Mouse (Mus musculus) neural tube, embryonic 14.5 days (tissue): ENCODE results near the gene Ch25h. TPM values are rescaled to one million over a fixed set of nuclear protein-coding genes. Genes with fewer than 3 reads are reported as not detected.

Source experiments
- ATAC-seq: fragments of 200-750 bp; cut with Nextera tagmentation; 2 replicates; pipeline ENCODE4 v1.8.0; 2017; ENCODE audit warnings: low read depth, mild to moderate bottlenecking, moderate TSS enrichment, moderate library complexity
- H3K27ac ChIP-seq: fragments of 300-500 bp; sonication (generic); 2 replicates; pipeline ENCODE4 v1.5.1; 2014; ENCODE audit warnings: low read depth, mild to moderate bottlenecking, control low read depth, low read length, moderate library complexity, mixed read lengths
- H3K27me3 ChIP-seq: fragments of 300-500 bp; sonication (generic); 2 replicates; pipeline ENCODE4 v1.6.1; 2014; ENCODE audit warnings: low read length; ENCODE audit not compliant: control insufficient read depth, insufficient read depth
- H3K36me3 ChIP-seq: fragments of 300-500 bp; sonication (generic); 2 replicates; pipeline ENCODE4 v1.6.1; 2014; ENCODE audit warnings: low read length, mixed read lengths; ENCODE audit not compliant: control insufficient read depth, insufficient read depth
- H3K4me1 ChIP-seq: fragments of 300-500 bp; sonication (generic); 2 replicates; pipeline ENCODE4 v1.6.1; 2014; ENCODE audit warnings: low read length; ENCODE audit not compliant: control insufficient read depth, insufficient read depth
- H3K4me2 ChIP-seq: fragments of 300-500 bp; sonication (generic); 2 replicates; pipeline ENCODE4 v1.6.1; 2014; ENCODE audit warnings: mild to moderate bottlenecking, low read depth, low read length, control low read depth
- H3K4me3 ChIP-seq: fragments of 300-500 bp; sonication (generic); 2 replicates; pipeline ENCODE4 v1.5.1; 2014; ENCODE audit warnings: low read depth, low read length, control low read depth, mixed read lengths
- H3K9ac ChIP-seq: fragments of 300-500 bp; sonication (generic); replicated peaks from 2 replicates; pipeline ENCODE4 v1.6.1; 2014; ENCODE audit warnings: low read depth, mild to moderate bottlenecking, control low read depth, low read length, mixed read lengths
- H3K9me3 ChIP-seq: fragments of 300-500 bp; sonication (generic); 2 replicates; pipeline ENCODE4 v1.6.1; 2016; ENCODE audit warnings: low read length; ENCODE audit not compliant: control insufficient read depth
- WGBS: fragments of 180-500 bp; shearing (Covaris S2); extraction: QIAGEN DNeasy Blood & Tissue Kit; methylation state at CpG from one replicate; pipeline ENCODE4 v1.1.7; 2014; 5-methylcytosine and 5-hydroxymethylcytosine counted together
- polyA plus RNA-seq: library from polyadenylated mRNA; unstranded; fragments of >200 nt; fragmentation: Nextera tagmentation; extraction: Ambion mirVana; gene quantifications from 2 replicates; pipeline ENCODE4 v1.2.1, GENCODE M21; 2014

Gene Ch25h
- polyA plus RNA-seq, 1 experiment from 2014 or later: 0.56 TPM

DNA sequence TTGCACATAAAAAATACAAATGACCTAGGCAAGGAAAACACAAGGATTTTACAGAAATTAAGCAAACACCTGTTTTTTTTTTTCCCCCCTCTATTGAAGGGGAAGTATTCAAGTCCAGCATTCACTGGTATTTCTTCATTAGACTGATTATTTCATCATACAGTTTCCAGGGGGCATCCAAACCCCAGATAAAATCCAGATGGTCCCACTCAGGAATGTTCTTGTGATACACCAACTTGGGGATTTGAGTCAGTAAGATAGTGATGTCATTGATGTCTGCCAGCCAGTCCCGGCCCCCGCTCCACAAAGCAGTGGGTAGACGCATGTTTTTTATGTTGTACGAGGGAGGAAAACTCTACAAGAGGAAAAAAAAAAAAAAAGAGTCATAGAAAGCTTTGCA, 18.9 kb upstream of the Ch25h start:
- 94% methylated on average over 4 of the region's 4 CpGs for WGBS
- no peak for ATAC-seq
- no peak overlapping the region for H3K4me2 ChIP-seq

DNA sequence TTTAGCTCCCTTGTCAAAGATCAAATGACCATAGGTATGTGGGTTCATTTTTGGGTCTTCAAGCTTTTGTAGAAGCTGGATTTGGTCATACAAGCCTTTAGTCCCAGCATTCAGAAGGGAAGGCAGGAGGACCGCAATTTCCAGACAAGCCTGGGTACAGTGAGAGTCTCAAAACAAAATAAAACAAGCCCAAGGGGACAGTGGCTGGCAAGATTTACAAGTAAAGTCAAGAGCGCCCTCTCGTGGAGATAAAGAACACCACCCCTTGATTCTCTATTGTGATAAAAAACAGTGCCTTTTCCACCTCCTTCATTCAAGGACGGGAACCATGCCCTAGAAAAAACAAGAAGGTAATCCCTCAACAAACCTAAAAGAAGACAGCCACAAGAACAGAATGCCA, 8.6 kb upstream of the Ch25h start:
- Histone ChIP-seq H3K27me3 (no peaks in the 10 kb centered on the region), H3K9me3 (no peaks in the 10 kb centered on the region), H3K4me2 (no peak overlapping the region), H3K9ac (no peak overlapping the region), H3K36me3 (no peaks in the 10 kb centered on the region), H3K4me1 (no peaks in the 10 kb centered on the region), H3K4me3 (no peak overlapping the region), H3K27ac (no peak overlapping the region)
- ATAC-seq: no peak
- WGBS: 20% methylated on average over 4 of the region's 4 CpGs

More for the DNA sequence above, 18.9 kb upstream of the Ch25h start:
- no peak overlapping the region for H3K27ac ChIP-seq
- no peaks in the 10 kb centered on the region for H3K9me3 ChIP-seq
- H3K4me1 ChIP-seq: no peaks in the 10 kb centered on the region
- H3K4me3 ChIP-seq: no peak overlapping the region
- no peaks in the 10 kb centered on the region for H3K36me3 ChIP-seq
- no peak overlapping the region for H3K9ac ChIP-seq
- H3K27me3 ChIP-seq: no peaks in the 10 kb centered on the region

DNA sequence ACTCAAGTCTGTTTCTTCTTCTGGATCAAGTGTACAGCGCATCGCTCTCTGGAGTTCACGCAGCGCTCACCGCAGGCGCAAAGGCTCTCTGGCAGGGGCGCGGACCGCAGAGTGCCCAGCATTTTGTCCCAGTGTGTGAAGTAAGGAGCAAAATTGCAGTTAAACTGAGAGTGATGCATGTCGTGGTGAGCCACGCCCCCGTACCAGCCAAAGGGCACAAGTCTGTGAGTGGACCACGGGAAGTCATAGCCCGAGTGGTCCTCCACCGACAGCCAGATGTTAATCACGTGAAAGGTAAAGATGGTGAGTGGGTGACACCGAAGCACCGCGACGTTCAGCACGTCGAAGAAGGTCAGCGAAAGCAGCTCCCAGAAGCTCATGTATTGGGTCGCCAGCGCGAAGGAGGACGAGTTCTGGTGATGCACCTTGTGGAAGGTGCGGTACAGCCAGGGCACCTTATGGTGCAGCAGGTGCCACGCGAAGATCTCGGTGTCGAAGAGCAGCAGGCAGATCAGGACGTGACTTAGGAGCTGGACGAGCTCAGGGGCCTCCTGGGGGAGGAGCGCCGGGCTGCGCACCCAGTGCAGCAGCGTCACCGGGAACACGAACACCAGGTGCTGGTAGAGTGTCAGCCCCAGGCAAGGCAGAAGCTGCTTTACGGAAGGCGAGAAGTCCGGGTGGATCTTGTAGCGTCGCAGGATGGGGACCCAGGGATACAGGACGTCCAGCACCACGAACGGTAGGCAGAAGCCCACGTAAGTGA, 555 bp downstream of the Ch25h start:
- peak overlapping the region; percentile 49 for H3K4me3 ChIP-seq
- WGBS: 4% methylated on average over 49 of the region's 49 CpGs
- no peaks in the 10 kb centered on the region for H3K9me3 ChIP-seq

DNA sequence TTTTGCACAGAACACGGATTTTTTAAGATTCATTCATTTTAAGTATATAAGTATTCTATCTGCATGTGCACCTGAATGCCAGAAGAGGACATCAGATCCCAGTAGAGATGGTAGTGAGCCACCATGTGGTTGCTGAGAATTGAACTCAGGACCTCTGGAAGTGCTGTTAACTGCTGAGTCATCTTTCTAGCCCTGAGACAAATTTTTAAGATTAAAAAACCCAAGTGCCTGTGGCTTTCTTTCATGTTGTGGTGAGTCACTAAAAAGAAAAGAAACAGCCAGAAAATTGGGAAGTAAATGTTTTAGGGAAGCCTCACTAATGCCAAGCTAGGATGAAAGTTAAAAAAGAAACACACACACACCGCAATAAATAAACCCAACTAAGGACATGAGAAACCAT, 3.3 kb downstream of the Ch25h start:
- Histone ChIP-seq H3K4me1 (peaks cover 8% of the 10 kb centered on the region; the same call in 1 of the 2 replicates), H3K4me3 (no peak overlapping the region), H3K9ac (no peak overlapping the region), H3K36me3 (no peaks in the 10 kb centered on the region), H3K4me2 (no peak overlapping the region), H3K9me3 (no peaks in the 10 kb centered on the region), H3K27me3 (peaks cover 9% of the 10 kb centered on the region), H3K27ac (no peak overlapping the region)
- WGBS: 87% methylated on average over 2 of the region's 2 CpGs
- ATAC-seq: no peak

More for the DNA sequence above, 555 bp downstream of the Ch25h start:
- H3K4me2 ChIP-seq: peak overlapping the region; percentile 98
- H3K9ac ChIP-seq: peak overlapping the region; percentile 41
- H3K4me1 ChIP-seq: peaks cover 8% of the 10 kb centered on the region; the same call in 1 of the 2 replicates
- ATAC-seq: peak; percentile 89
- peaks cover 11% of the 10 kb centered on the region for H3K27me3 ChIP-seq
- H3K27ac ChIP-seq: no peak overlapping the region
- no peaks in the 10 kb centered on the region for H3K36me3 ChIP-seq

DNA sequence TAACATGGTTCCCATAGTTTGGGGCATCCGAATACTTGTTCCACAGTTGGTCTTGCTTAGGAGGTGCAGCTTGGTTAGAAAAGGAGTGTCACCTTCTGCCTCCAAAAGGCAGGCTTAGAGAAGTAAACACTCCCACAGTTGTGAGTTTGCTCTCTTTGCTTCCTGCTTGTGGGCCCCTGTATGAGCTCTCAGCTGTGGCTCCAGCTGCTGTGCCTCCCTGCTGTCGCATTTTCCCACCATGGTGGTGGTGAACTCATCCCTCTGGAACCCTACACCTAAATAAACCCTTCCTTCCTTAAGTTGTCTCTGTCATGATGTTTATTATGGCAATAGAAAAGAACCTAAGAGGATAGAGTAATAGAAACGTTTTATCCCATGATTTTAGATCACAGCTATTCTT, 6.2 kb downstream of the Ch25h start:
- no peak overlapping the region for H3K4me3 ChIP-seq
- no peaks in the 10 kb centered on the region for H3K9me3 ChIP-seq
- no peak for ATAC-seq
- H3K27me3 ChIP-seq: no peaks in the 10 kb centered on the region; the same call in 1 of the 2 replicates
- WGBS: 56% methylated on average over 3 of the region's 3 CpGs
- no peak overlapping the region for H3K9ac ChIP-seq
- no peaks in the 10 kb centered on the region for H3K36me3 ChIP-seq
- H3K27ac ChIP-seq: no peak overlapping the region
- H3K4me2 ChIP-seq: no peak overlapping the region
- H3K4me1 ChIP-seq: no peaks in the 10 kb centered on the region

DNA sequence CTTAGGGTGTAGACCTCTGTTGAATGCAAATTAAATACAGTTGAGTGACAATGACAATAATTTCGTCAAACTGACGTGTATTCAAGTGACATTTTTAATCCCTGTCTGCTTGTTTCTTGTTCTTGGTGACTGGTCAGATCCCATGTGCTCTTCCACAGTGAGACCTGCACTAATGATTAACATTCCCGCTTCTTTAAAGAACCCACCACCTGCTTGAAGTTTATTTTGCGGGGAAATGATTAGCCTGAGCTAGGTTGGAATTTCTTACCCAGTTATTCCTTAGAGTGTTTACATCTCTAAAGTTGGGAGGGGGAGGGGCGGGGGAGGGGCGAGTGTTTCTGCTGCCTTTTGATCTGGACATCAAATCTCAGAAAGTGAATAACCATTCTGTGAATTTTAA, 6.7 kb downstream of the Ch25h start:
- 42% methylated on average over 6 of the region's 6 CpGs for WGBS
- Histone ChIP-seq H3K27me3 (no peaks in the 10 kb centered on the region), H3K4me3 (no peak overlapping the region), H3K4me1 (no peaks in the 10 kb centered on the region), H3K9ac (no peak overlapping the region), H3K4me2 (no peak overlapping the region), H3K9me3 (no peaks in the 10 kb centered on the region), H3K27ac (no peak overlapping the region), H3K36me3 (no peaks in the 10 kb centered on the region)
- no peak for ATAC-seq

DNA sequence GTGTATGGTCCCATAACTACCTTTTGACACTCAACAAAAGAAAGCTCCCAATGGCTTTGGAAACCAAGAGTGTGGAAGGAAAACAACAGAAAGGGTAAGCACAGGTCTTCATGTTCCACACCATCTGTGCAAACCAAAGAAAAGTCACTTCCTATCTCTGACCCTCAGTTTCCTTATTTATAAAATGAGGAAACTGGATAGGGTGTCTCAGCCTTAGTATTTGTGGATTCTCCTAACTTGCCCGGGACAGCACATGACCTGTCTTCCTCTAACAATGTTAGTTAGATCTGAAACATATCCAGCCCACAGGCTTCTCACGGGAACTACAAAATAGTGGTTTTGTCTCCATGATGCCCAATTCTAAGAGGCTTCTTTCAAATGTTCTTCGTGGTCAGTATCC, 10.5 kb downstream of the Ch25h start:
- no peak overlapping the region for H3K4me2 ChIP-seq
- no peaks in the 10 kb centered on the region for H3K9me3 ChIP-seq
- WGBS: 84% methylated on average over 3 of the region's 3 CpGs
- ATAC-seq: no peak
- H3K27ac ChIP-seq: no peak overlapping the region
- no peaks in the 10 kb centered on the region for H3K4me1 ChIP-seq
- H3K36me3 ChIP-seq: no peaks in the 10 kb centered on the region
- no peak overlapping the region for H3K9ac ChIP-seq
- H3K27me3 ChIP-seq: no peaks in the 10 kb centered on the region
- no peak overlapping the region for H3K4me3 ChIP-seq

DNA sequence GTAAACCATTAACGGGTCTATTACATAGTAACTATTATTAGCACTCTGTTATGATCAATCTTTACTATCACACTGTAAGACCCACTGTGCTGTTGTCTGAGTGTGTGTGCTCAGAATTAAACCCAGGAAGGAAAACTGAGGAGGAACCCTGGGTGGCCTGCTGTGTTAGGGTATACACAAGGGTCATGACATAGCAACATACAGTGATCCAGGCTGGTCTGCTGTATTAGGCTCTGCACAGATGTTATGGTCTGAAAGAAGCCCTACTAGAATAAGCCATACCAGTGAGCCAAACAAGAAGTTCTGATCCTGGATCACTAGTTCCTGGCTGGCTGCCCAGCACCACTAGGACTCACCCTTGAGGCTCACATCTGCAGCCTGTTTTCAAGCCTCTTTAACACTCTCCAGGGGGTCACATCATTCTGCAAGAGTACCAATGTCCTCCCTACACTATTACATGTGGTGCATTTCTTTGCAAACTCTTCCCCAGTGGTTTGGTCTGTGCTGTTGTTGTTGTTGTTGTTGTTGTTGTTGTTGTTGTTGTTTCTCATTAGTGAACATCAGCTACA, 13.4 kb downstream of the Ch25h start:
- Histone ChIP-seq H3K27ac (no peak overlapping the region), H3K27me3 (no peaks in the 10 kb centered on the region), H3K4me3 (no peak overlapping the region), H3K4me2 (no peak overlapping the region), H3K9ac (no peak overlapping the region), H3K36me3 (no peaks in the 10 kb centered on the region), H3K9me3 (no peaks in the 10 kb centered on the region), H3K4me1 (no peaks in the 10 kb centered on the region)
- ATAC-seq: no peak
- 80% methylated on average over 1 of the region's 1 CpGs for WGBS

DNA sequence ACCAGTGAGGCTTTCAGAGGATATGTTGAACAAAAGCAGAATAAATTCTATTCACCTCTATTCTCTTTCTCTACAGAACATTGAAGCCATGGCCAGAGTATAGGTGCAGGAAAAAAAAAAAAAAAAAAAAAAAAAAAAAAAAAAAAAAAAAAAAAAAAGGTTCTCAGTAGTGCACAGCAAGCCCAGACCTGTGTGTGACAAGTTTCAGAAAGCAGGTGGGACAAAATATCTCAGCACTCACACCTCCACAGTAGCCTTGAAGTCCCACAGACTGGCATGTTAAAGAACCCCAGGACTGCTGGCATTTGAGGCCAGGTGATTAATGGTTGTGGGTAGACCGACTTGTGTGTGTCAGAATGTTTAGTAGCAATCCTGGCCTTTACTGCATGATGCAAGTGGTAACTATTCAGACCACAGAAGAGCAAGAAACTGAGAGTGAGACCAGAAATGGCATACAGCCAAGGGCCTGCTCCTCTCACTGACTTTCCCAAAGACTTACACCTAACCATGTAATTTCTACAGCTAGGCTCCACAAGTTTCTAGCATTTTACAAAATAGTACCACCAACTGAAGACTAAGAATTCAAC, 24.1 kb downstream of the Ch25h start:
- Histone ChIP-seq H3K4me3 (no peak overlapping the region), H3K36me3 (no peaks in the 10 kb centered on the region), H3K4me1 (no peaks in the 10 kb centered on the region), H3K27me3 (no peaks in the 10 kb centered on the region), H3K9ac (no peak overlapping the region), H3K27ac (no peak overlapping the region), H3K4me2 (no peak overlapping the region), H3K9me3 (no peaks in the 10 kb centered on the region)
- WGBS: 48% methylated on average over 1 of the region's 1 CpGs
- ATAC-seq: no peak
